Mouse (Mus musculus) MEL (cell line): ENCODE results near the gene Nrip1. TPM values are rescaled to one million over a fixed set of nuclear protein-coding genes. Genes with fewer than 3 reads are reported as not detected.

Experiments used
- DNase-seq: peaks from one replicate; pipeline ENCODE4 v3.0.0; 2011; ENCODE audit warnings: low read depth, low spot score
- H3K27ac ChIP-seq: 2 replicates; pipeline ENCODE4 v1.5.1; 2012; ENCODE audit warnings: low read depth, mild to moderate bottlenecking, control low read depth, low read length, moderate library complexity; ENCODE audit not compliant: control insufficient read depth
- H3K27me3 ChIP-seq, 2 experiments: fragments of 150-350 bp in 1 of 2; sonication (generic) in 1 of 2; 2 replicates each; pipeline ENCODE4 v1.6.1; 2012; ENCODE audit warnings: low read length in 2 of 2, mild to moderate bottlenecking in 2 of 2, improper control_type of control experiment in 1 of 2, moderate library complexity in 1 of 2; ENCODE audit not compliant: insufficient read depth in 2 of 2, control insufficient read depth in 1 of 2
- H3K36me3 ChIP-seq, 2 experiments: 2 replicates each; pipeline ENCODE4 v1.6.1; 2012 to 2014; ENCODE audit warnings: low read length in 2 of 2, improper control_type of control experiment in 1 of 2, inconsistent platforms in 1 of 2, mild to moderate bottlenecking in 1 of 2; ENCODE audit not compliant: insufficient read depth in 2 of 2, control insufficient read depth in 1 of 2
- H3K4me1 ChIP-seq, 2 experiments: fragments of 150-350 bp in 1 of 2; sonication (generic) in 1 of 2; 2 replicates each; pipeline ENCODE4 v1.6.1; 2012; ENCODE audit warnings: low read length in 2 of 2, improper control_type of control experiment in 1 of 2, mild to moderate bottlenecking in 1 of 2; ENCODE audit not compliant: insufficient read depth in 2 of 2, control insufficient read depth in 1 of 2
- H3K4me3 ChIP-seq, 2 experiments: fragments of 150-350 bp in 1 of 2; sonication (generic) in 1 of 2; 2 replicates each; pipeline ENCODE4 v1.5.1; 2012; ENCODE audit warnings: low read depth in 2 of 2, low read length in 2 of 2, mild to moderate bottlenecking in 2 of 2, moderate library complexity in 2 of 2, control low read depth in 1 of 2, improper control_type of control experiment in 1 of 2; ENCODE audit not compliant: control insufficient read depth in 1 of 2, insufficient read depth in 1 of 2
- H3K79me2 ChIP-seq: 2 replicates; pipeline ENCODE4 v1.6.1; 2012; ENCODE audit warnings: mild to moderate bottlenecking, low read length, moderate library complexity; ENCODE audit not compliant: control insufficient read depth, poor library complexity, insufficient read depth
- H3K9ac ChIP-seq: 2 replicates; pipeline ENCODE4 v1.6.1; 2012; ENCODE audit warnings: low read depth, mild to moderate bottlenecking, control low read depth, low read length, moderate library complexity; ENCODE audit not compliant: control insufficient read depth, poor library complexity, severe bottlenecking
- H3K9me3 ChIP-seq: fragments of 150-350 bp; sonication (generic); replicated peaks from 2 replicates; pipeline ENCODE4 v1.6.1; 2012; ENCODE audit warnings: mild to moderate bottlenecking, low read length, improper control_type of control experiment, moderate library complexity; ENCODE audit not compliant: insufficient read depth
- CHD1 ChIP-seq: IDR thresholded peaks from 2 replicates; pipeline ENCODE4 v1.6.1; 2012; ENCODE audit warnings: low read depth, mild to moderate bottlenecking, inconsistent platforms, low read length, improper control_type of control experiment
- CHD2 ChIP-seq: IDR thresholded peaks from 2 replicates; pipeline ENCODE4 v1.6.1; 2011; ENCODE audit warnings: low read length, improper control_type of control experiment
- CTCF ChIP-seq, 3 experiments: IDR thresholded peaks in 2 of 3; conservative IDR thresholded peaks in 1 of 3; 2 replicates each; pipeline ENCODE4 v1.5.1; 2011 to 2012; ENCODE audit warnings: low read length in 3 of 3, low read depth in 2 of 3, mild to moderate bottlenecking in 2 of 3, improper control_type of control experiment in 1 of 3, inconsistent platforms in 1 of 3, mixed read lengths in 1 of 3, moderate library complexity in 1 of 3; ENCODE audit not compliant: control insufficient read depth in 1 of 3, insufficient read depth in 1 of 3, poor library complexity in 1 of 3, severe bottlenecking in 1 of 3
- ELF1 ChIP-seq: IDR thresholded peaks from 2 replicates; pipeline ENCODE4 v1.6.1; 2014; ENCODE audit warnings: low read depth, mild to moderate bottlenecking, inconsistent platforms, low read length, improper control_type of control experiment, moderate library complexity
- EP300 ChIP-seq, 2 experiments: IDR thresholded peaks; 2 replicates each; pipeline ENCODE4 v1.6.1; 2011; ENCODE audit warnings: improper control_type of control experiment in 2 of 2, low read length in 2 of 2, low read depth in 1 of 2, mild to moderate bottlenecking in 1 of 2
- ETS1 ChIP-seq: IDR thresholded peaks from 2 replicates; pipeline ENCODE4 v1.6.1; 2012; ENCODE audit warnings: low read depth, mild to moderate bottlenecking, inconsistent platforms, low read length, improper control_type of control experiment, moderate library complexity
- JUND ChIP-seq: IDR thresholded peaks from 2 replicates; pipeline ENCODE4 v1.6.1; 2011; ENCODE audit warnings: low read depth, mild to moderate bottlenecking, improper control_type of control experiment, low read length
- MAX ChIP-seq: IDR thresholded peaks from 2 replicates; pipeline ENCODE4 v1.6.1; 2011; ENCODE audit warnings: low read length, improper control_type of control experiment
- MYC ChIP-seq: IDR thresholded peaks from 2 replicates; pipeline ENCODE4 v1.6.1; 2011; ENCODE audit warnings: low read depth, mild to moderate bottlenecking, low read length, improper control_type of control experiment, moderate library complexity
- NELFE ChIP-seq: IDR thresholded peaks from 2 replicates; pipeline ENCODE4 v1.6.1; 2011; ENCODE audit warnings: low read depth, low read length, improper control_type of control experiment
- POLR2A ChIP-seq, 2 experiments: IDR thresholded peaks; 2 replicates each; pipeline ENCODE4 v1.6.1; 2011 to 2012; ENCODE audit warnings: low read length in 2 of 2, mild to moderate bottlenecking in 2 of 2, control low read depth in 1 of 2, improper control_type of control experiment in 1 of 2, low read depth in 1 of 2, moderate library complexity in 1 of 2; ENCODE audit not compliant: control insufficient read depth in 1 of 2, insufficient read depth in 1 of 2, poor library complexity in 1 of 2
- POLR2AphosphoS2 ChIP-seq: IDR thresholded peaks from 2 replicates; pipeline ENCODE4 v1.6.1; 2011; ENCODE audit warnings: low read length, improper control_type of control experiment
- SIN3A ChIP-seq: IDR thresholded peaks from 2 replicates; pipeline ENCODE4 v1.6.1; 2012; ENCODE audit warnings: low read length, improper control_type of control experiment, inconsistent platforms
- TAL1 ChIP-seq: IDR thresholded peaks from 2 replicates; pipeline ENCODE4 v1.6.1; 2012; ENCODE audit warnings: mild to moderate bottlenecking, inconsistent platforms, low read length, moderate library complexity, mixed read lengths
- USF2 ChIP-seq, 2 experiments: IDR thresholded peaks; 2 replicates each; pipeline ENCODE4 v1.6.1; 2011 to 2012; ENCODE audit warnings: improper control_type of control experiment in 2 of 2, low read length in 2 of 2, borderline replicate concordance in 1 of 2, inconsistent platforms in 1 of 2, low read depth in 1 of 2, mild to moderate bottlenecking in 1 of 2; ENCODE audit not compliant: insufficient read depth in 1 of 2
- ZC3H11A ChIP-seq: IDR thresholded peaks from 2 replicates; pipeline ENCODE4 v1.6.1; 2012; ENCODE audit warnings: low read depth, mild to moderate bottlenecking, inconsistent platforms, low read length, improper control_type of control experiment
- ZKSCAN1 ChIP-seq: IDR thresholded peaks from 2 replicates; pipeline ENCODE4 v1.6.1; 2012; ENCODE audit warnings: low read depth, mild to moderate bottlenecking, inconsistent platforms, low read length, improper control_type of control experiment, moderate library complexity
- ZMIZ1 ChIP-seq: IDR thresholded peaks from 2 replicates; pipeline ENCODE4 v1.6.1; 2012; ENCODE audit warnings: low read depth, mild to moderate bottlenecking, inconsistent platforms, low read length, improper control_type of control experiment, moderate library complexity
- ZNF384 ChIP-seq: IDR thresholded peaks from 2 replicates; pipeline ENCODE4 v1.6.1; 2012; ENCODE audit warnings: low read depth, mild to moderate bottlenecking, inconsistent platforms, low read length, improper control_type of control experiment
- polyA plus RNA-seq, 2 experiments: library from polyadenylated mRNA; stranded (reverse) in 1 of 2; unstranded in 1 of 2; fragments of >175 nt in 1 of 2; fragments of >200 nt in 1 of 2; gene quantifications; 2 replicates each; pipeline versions ENCODE4 v1.2.1 to v1.2.4; 2012; ENCODE audit warnings: low replicate concordance in 2 of 2, low read depth in 1 of 2; ENCODE audit not compliant: insufficient read length in 2 of 2, insufficient read depth in 1 of 2, missing spikeins in 1 of 2
- total RNA-seq: library from RNA; depleted of rRNA; stranded (reverse); fragments of 300-350 nt; gene quantifications from 2 replicates; pipeline ENCODE4 v1.2.3, GENCODE M21; 2012

The Nrip1 gene
- total and polyA plus RNA-seq, 3 experiments: 13.6 to 42.6 (median 21.1) TPM

- no peaks in the 10 kb centered on the region; a peak in 1 of 4 replicates for H3K27me3 ChIP-seq
- H3K27ac ChIP-seq: no peak overlapping the region
- H3K4me3 ChIP-seq: no peak overlapping the region
- no peak for DNase-seq
- H3K9ac ChIP-seq: no peak overlapping the region
- no peaks in the 10 kb centered on the region for H3K79me2 ChIP-seq
- H3K36me3 ChIP-seq: no peaks in the 10 kb centered on the region; a peak in 1 of 4 replicates
- peaks cover 0 to 2% of the 10 kb centered on the region in 2 experiments; a peak in 1 of 4 replicates for H3K4me1 ChIP-seq
- no peaks in the 10 kb centered on the region for H3K9me3 ChIP-seq
- TF ChIP-seq USF2 (IDR thresholded peaks at IDR 0.05; ENCODE audit: borderline replicate concordance in 1 of 2, insufficient read depth in 1 of 2, low read depth in 1 of 2, low read length in 2 of 2): no peak
- no peak for TF ChIP-seq POLR2AphosphoS2
- TF ChIP-seq ELF1: no peak
- no peak for TF ChIP-seq ZNF384
- TF ChIP-seq EP300 (IDR thresholded peaks at IDR 0.05; ENCODE audit: low read depth in 1 of 2, low read length in 2 of 2): no peak
- no peak for TF ChIP-seq ZC3H11A
- no peak for TF ChIP-seq JUND
- no peak for TF ChIP-seq SIN3A
- TF ChIP-seq CTCF (IDR thresholded peaks at IDR 0.05 in 2 of 3, conservative IDR thresholded peaks at IDR 0.05 in 1 of 3; ENCODE audit: control insufficient read depth in 1 of 3, insufficient read depth in 1 of 3, low read depth in 2 of 3, low read length in 3 of 3, poor library complexity in 1 of 3, severe bottlenecking in 1 of 3): no peak
- no peak for TF ChIP-seq MAX
- TF ChIP-seq ZMIZ1: no peak
Measured at GRCm38 (mm10) chr16:76408696-76409354, 35.2 kb upstream of the Nrip1 start.

- no peak for DNase-seq
- H3K9ac ChIP-seq: no peak overlapping the region
- no peaks in the 10 kb centered on the region for H3K79me2 ChIP-seq
- no peak overlapping the region for H3K27ac ChIP-seq
- no peaks in the 10 kb centered on the region for H3K9me3 ChIP-seq
- no peaks in the 10 kb centered on the region; a peak in 1 of 4 replicates for H3K27me3 ChIP-seq
- H3K4me1 ChIP-seq: peaks cover 0 to 2% of the 10 kb centered on the region in 2 experiments; a peak in 1 of 4 replicates
- TF ChIP-seq ZKSCAN1 (no peak), MAX (no peak), USF2 (IDR thresholded peaks at IDR 0.05; ENCODE audit: borderline replicate concordance in 1 of 2, insufficient read depth in 1 of 2, low read depth in 1 of 2, low read length in 2 of 2) (no peak), EP300 (IDR thresholded peaks at IDR 0.05; ENCODE audit: low read depth in 1 of 2, low read length in 2 of 2) (no peak), ETS1 (no peak), POLR2A (IDR thresholded peaks at IDR 0.05; ENCODE audit: control insufficient read depth in 1 of 2, insufficient read depth in 1 of 2, low read depth in 1 of 2, low read length in 2 of 2, poor library complexity in 1 of 2) (no peak), NELFE (no peak), MYC (no peak), CHD2 (no peak), CHD1 (no peak), TAL1 (no peak)
- no peaks in the 10 kb centered on the region; a peak in 1 of 4 replicates for H3K36me3 ChIP-seq
- H3K4me3 ChIP-seq: no peak overlapping the region
Measured at GRCm38 (mm10) chr16:76408241-76408640, 34.6 kb upstream of the Nrip1 start.
